Mouse (Mus musculus) testis, adult 2 months (tissue): ENCODE measurements around the gene Ppan.

Source experiments
- CTCF ChIP-seq: fragments of 200-500 bp; IDR thresholded peaks from 2 replicates; pipeline ENCODE4 v1.5.1; 2012; ENCODE audit warnings: low read depth, mild to moderate bottlenecking, inconsistent platforms, low read length, moderate library complexity; ENCODE audit not compliant: control insufficient read depth, insufficient read depth, insufficient replicate concordance
- POLR2A ChIP-seq: fragments of 200-500 bp; IDR thresholded peaks from 2 replicates; pipeline ENCODE4 v1.6.1; 2012; ENCODE audit warnings: low read depth, mild to moderate bottlenecking, inconsistent platforms, low read length, moderate library complexity; ENCODE audit not compliant: control insufficient read depth

- no peak for TF ChIP-seq POLR2A
- no peak for TF ChIP-seq CTCF
These were observed 5.1 kb downstream of the Ppan start for GRCm38 (mm10) chr9:20893069-20893468.
